Mouse (Mus musculus) CH12.LX (cell line): ENCODE data around the gene Adamts10.

ENCODE experiments used
- ELF1 ChIP-seq: IDR thresholded peaks from 2 replicates; pipeline ENCODE4 v1.6.1; 2014; ENCODE audit warnings: low read depth, mild to moderate bottlenecking, inconsistent platforms, low read length, improper control_type of control experiment
- MAX ChIP-seq: IDR thresholded peaks from 2 replicates; pipeline ENCODE4 v1.6.1; 2011; ENCODE audit warnings: low read length, improper control_type of control experiment

- TF ChIP-seq MAX (no peak), ELF1 (no peak)
Observed at GRCm38 (mm10) chr17:33550388-33550787, 26.4 kb downstream of the Adamts10 start.
